Mouse (Mus musculus) urinary bladder, postnatal 4 days (tissue): ENCODE data around the gene Pcnx2.

Experiments used
- DNase-seq, 2 experiments: peaks; one replicate each; pipeline ENCODE4 v3.0.0; 2021 to 2022; ENCODE audit warnings: low spot score in 2 of 2

Pcnx2 gene

DNA sequence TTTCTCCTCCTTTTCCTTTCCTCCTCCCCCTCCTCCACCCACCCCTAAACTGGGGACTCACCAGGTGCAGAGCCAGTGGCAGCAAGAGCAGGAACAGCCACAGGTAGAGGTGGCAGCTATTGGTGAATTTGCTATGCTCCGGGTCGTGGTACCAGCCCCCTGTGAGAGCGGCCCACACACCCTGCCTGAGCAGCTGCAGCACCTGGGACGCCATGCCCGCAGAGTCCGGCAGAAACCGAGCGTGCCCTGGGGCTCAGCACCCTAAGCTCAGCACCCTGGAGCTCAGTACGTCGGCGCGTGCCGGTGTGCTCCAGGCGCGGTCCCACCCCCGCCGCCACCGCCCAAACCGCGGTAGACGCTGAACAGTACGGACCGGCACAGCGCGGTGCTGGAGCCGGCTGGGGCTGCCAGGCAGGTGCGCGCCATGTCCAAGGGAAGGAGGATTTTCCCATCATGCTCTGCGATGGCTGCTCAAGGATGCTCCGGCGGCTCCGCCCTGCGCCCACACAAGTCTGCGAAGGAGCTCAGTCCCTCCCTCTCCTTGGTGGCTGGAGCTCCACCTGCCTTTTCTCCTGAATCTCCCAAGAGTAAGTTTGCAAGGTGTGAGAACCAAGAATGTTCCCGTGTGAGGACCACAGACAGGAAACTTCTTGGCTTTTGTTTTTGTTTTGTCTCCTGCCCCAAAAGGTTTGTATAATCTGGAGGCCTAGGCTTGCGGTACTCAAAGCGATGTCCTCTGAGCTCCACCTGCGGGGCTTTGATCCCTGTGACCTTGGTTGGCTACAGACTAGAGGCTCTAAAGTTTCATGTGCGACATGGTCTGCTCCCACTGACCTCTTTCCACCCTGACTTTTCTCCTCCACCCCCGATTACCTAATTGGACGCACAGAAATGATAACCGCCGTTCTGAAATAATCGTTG, at the start of gene Pcnx2:
Gene Pcnx2 (minus strand): TSS at position 450 of the 921 bp plus-strand sequence.
- DNase-seq = no peak

GRCm38 (mm10) chr8:125944511-125944910, 46.4 kb upstream of the Pcnx2 start:
- no peak for DNase-seq

GRCm38 (mm10) chr8:125935649-125936048, 37.5 kb upstream of the Pcnx2 start:
- peak in 1 of 2 experiments; percentile 71 for DNase-seq

DNA sequence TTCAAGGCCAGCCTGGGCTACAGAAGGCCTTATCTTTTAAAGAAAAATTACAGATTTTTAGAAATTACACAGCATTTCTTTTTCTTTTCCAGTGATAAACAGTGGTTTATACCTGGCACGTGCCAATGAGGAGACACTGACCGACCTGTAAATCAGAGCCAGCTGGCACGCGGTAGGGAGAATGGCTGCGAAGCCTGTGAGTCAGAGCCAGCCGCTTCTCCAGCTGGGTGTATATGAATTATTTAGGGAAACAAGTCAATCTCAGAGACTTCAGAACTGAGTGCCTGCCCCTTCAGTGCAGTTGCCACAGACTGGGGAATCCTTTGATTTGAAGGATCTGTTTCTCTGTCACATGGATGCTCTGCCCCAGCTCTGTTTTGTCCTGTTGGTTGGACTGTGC, 33.7 kb upstream of the Pcnx2 start:
- no peak for DNase-seq

DNA sequence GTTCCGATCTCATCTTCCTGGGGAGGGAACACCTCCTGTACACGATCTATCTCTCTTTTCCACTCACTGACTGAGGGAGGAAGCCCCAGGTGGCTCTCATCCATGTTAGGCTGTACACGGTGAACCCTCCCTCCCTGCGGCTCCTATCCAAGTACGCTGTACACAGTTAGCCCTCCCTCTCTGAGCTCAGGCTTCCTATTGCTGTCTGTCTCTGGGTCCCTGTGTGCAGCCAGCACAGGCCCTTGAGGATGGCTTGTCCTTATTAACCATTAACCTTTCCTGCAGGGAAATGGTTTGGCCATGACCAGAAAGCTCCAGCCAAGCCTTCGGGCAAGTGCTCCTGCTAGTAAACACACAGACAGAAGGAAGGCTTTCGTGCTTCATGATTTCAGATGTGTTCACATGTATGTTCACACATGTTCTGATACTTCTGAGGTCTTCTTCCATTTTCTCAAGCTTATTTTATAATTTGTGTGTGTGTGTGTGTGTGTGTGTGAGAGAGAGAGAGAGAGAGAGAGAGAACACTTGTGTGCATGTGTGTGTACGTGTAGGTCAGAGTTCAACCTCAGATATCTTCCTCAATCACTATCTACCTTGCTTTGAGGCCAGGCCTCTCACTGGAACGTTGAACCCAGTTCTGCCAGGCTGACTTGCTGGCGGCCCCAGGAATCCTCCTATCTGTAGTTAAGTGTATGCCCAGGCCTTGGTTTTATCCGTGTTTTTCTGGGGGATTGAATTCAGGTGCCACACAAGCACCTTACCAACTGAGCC, 32.3 kb upstream of the Pcnx2 start:
- DNase-seq = no peak

GRCm38 (mm10) chr8:125926636-125927035, 28.5 kb upstream of the Pcnx2 start:
- DNase-seq = no peak

DNA sequence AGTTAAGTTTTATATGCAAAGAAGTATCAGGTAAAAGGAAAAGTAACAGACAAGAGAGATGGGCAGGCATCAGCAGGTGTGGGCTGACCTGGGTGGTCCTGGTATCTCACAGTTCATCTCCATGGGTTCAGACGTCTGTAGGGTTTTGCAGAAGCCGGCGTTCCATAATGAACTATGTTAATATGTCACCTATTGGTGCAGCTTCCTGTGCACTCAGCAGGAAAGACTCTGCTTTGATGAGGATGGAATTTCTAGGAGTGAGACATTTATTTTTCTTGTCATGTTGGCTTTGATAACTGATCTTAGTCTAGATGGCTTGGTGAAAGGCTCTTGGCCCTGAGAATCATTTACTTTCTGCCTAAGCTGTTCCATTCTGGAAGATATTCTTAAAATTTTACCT, 24.2 kb upstream of the Pcnx2 start:
- DNase-seq = no peak

- DNase-seq = no peak
These were observed 22.6 kb upstream of the Pcnx2 start for GRCm38 (mm10) chr8:125920761-125921160.

- DNase-seq = no peak
These were observed 22.2 kb upstream of the Pcnx2 start for GRCm38 (mm10) chr8:125920281-125920680.

DNA sequence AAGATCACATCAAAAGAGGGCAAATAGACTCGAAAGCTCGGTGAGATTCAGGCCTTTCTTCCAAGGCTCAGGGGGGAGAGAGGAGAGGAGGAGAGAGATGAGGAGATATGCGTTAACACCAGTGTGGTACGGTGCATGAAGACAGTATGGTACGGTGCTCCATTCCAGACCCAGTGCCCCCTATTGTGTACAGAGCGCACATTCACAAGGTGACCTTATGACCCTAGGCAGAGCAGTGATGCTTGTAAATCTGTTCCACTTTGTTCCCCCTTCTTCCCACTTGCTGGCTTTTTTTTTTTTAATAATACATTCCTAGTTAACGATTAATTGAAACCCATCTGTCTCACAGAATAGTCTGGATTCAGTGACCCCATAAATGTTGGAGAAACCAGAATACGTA, 21.4 kb upstream of the Pcnx2 start:
- DNase-seq = no peak

GRCm38 (mm10) chr8:125918719-125919118, 20.6 kb upstream of the Pcnx2 start:
- no peak for DNase-seq

- no peak for DNase-seq
These were observed 18.9 kb upstream of the Pcnx2 start for GRCm38 (mm10) chr8:125917013-125917412.

DNA sequence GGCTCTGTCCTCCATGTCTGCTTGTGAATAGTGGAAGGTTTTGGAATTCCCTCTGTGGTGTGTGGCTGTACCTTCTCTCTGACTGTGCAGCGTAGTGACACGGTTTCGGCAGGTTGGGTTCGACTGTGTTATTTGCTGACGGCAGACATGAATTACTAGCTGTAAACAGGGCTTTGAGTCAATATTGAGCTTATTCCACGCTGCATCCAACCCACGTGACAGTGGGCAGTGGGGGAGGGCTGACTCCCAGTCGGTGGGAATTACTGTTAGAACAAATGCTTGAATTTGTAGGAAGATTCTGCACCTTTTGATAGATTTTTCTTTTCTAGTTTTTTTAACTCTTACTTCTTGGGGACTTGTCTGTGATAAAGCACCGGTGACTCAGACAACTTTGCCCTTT, 16.3 kb upstream of the Pcnx2 start:
- no peak for DNase-seq

- no peak for DNase-seq
These were observed 15.1 kb upstream of the Pcnx2 start for GRCm38 (mm10) chr8:125913206-125913605.

GRCm38 (mm10) chr8:125911229-125911580, 13.1 kb upstream of the Pcnx2 start:
- DNase-seq = no peak

- no peak for DNase-seq
These were observed 12.5 kb upstream of the Pcnx2 start, which contains the start of gene Map3k21 for GRCm38 (mm10) chr8:125910365-125911228. TSS of gene Map3k21 (plus strand) at chr8:125910450.

- DNase-seq = peak in 1 of 2 experiments; percentile 62
These were observed 11.7 kb upstream of the Pcnx2 start for GRCm38 (mm10) chr8:125909661-125910364.

- no peak for DNase-seq
These were observed 9.2 kb upstream of the Pcnx2 start for GRCm38 (mm10) chr8:125907311-125907710.

DNA sequence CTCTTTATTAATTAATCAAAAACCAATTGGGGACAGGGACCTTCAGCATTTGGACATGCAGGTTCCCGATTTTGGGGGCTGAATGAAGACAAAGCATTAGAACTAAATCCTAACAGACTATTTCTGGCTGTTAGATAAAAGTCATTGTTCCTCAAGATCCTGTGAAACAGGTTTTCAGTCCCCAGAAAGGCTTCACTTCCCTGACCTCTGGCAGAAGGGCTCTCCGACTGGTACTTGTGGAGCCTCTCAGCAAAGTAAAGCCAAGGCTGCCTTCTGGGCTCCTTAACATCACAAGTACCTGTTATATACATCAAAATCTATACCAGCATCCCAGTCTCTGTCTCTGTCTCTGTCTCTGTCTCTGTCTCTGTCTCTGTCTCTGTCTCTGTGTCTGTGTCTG, 7.2 kb upstream of the Pcnx2 start:
- DNase-seq = no peak

- DNase-seq = no peak
These were observed 4.4 kb upstream of the Pcnx2 start for GRCm38 (mm10) chr8:125902521-125902920.

- no peak for DNase-seq
These were observed 3.0 kb upstream of the Pcnx2 start for GRCm38 (mm10) chr8:125901167-125901566.
